Mouse (Mus musculus) macrophage (primary cell): ENCODE data around the gene Mdp1. TPM values are rescaled to one million over a fixed set of nuclear protein-coding genes. Genes with fewer than 3 reads are reported as not detected.

ENCODE experiments used
- H3K27ac ChIP-seq: fragments of 350-480 bp; formaldehyde crosslinking; 2 replicates; pipeline ENCODE4 v1.9.0; 2021
- H3K36me3 ChIP-seq: fragments of 350-480 bp; formaldehyde crosslinking; 2 replicates; pipeline ENCODE4 v1.9.0; 2021; ENCODE audit errors: inconsistent target
- H3K4me3 ChIP-seq: fragments of 350-480 bp; formaldehyde crosslinking; 2 replicates; pipeline ENCODE4 v1.9.0; 2021; ENCODE audit errors: inconsistent target
- H3K79me2 ChIP-seq: fragments of 350-480 bp; formaldehyde crosslinking; 2 replicates; pipeline ENCODE4 v1.9.0; 2021; ENCODE audit errors: inconsistent target
- WGBS: methylation state at CpG from one replicate; pipeline ENCODE4 v1.1.7; 2026; ENCODE audit warnings: inconsistent platforms; ENCODE audit not compliant: missing documents; 5-methylcytosine and 5-hydroxymethylcytosine counted together
- polyA plus RNA-seq: library from polyadenylated mRNA; stranded (reverse); fragments of 250-400 nt; gene quantifications from 3 replicates; pipeline ENCODE4 v1.2.4, GENCODE M21; 2018; ENCODE audit warnings: inconsistent platforms

The Mdp1 gene
- polyA plus RNA-seq, 1 experiment from 2014 or later, result 26.3 TPM

- Histone ChIP-seq H3K4me3 (no peak overlapping the region), H3K27ac (no peak overlapping the region), H3K79me2 (no peaks in the 10 kb centered on the region), H3K36me3 (peaks cover 61% of the 10 kb centered on the region; the same call in 1 of the 2 replicates)
- WGBS, result 96% methylated on average over 27 of the region's 27 CpGs
These were observed 32.1 kb downstream of the Mdp1 start for GRCm38 (mm10) chr14:55628077-55628827.

GRCm38 (mm10) chr14:55618486-55619195, 41.7 kb downstream of the Mdp1 start:
- WGBS, result 15% methylated on average over 21 of the region's 22 CpGs
- Histone ChIP-seq H3K27ac (no peak overlapping the region), H3K79me2 (no peaks in the 10 kb centered on the region), H3K4me3 (no peak overlapping the region), H3K36me3 (no peaks in the 10 kb centered on the region)

- Histone ChIP-seq H3K36me3 (no peaks in the 10 kb centered on the region), H3K79me2 (no peaks in the 10 kb centered on the region), H3K27ac (no peak within 1 kb of the TSS), H3K4me3 (no peak within 1 kb of the TSS)
- WGBS, result 48% methylated on average over 14 of the region's 21 CpGs
These were observed 42.5 kb downstream of the Mdp1 start, which contains the start of gene Rec8 for GRCm38 (mm10) chr14:55617822-55618221. Gene Rec8, plus strand, starts transcription at chr14:55618037.

- WGBS, result 93% methylated on average over 2 of the region's 2 CpGs
- H3K4me3 ChIP-seq, result no peak overlapping the region
- no peak overlapping the region for H3K27ac ChIP-seq
- no peaks in the 10 kb centered on the region for H3K79me2 ChIP-seq
- H3K36me3 ChIP-seq, result no peaks in the 10 kb centered on the region
These were observed 43.5 kb downstream of the Mdp1 start for GRCm38 (mm10) chr14:55616844-55617243.

- 86% methylated on average over 2 of the region's 2 CpGs for WGBS
These were observed 44.4 kb downstream of the Mdp1 start for GRCm38 (mm10) chr14:55615876-55616275.

GRCm38 (mm10) chr14:55614565-55615178, 45.6 kb downstream of the Mdp1 start:
- Histone ChIP-seq H3K4me3 (no peak overlapping the region), H3K36me3 (peaks cover 2% of the 10 kb centered on the region; the same call in 1 of the 2 replicates), H3K27ac (no peak overlapping the region), H3K79me2 (no peaks in the 10 kb centered on the region)
- 93% methylated on average over 7 of the region's 7 CpGs for whole genome bisulfite sequencing

More at GRCm38 (mm10) chr14:55615876-55616275, 44.4 kb downstream of the Mdp1 start:
- no peaks in the 10 kb centered on the region for H3K79me2 ChIP-seq
- no peak overlapping the region for H3K27ac ChIP-seq
- H3K36me3 ChIP-seq, result no peaks in the 10 kb centered on the region
- no peak overlapping the region for H3K4me3 ChIP-seq

GRCm38 (mm10) chr14:55613346-55613745, 47.0 kb downstream of the Mdp1 start:
- no peak overlapping the region for H3K4me3 ChIP-seq
- WGBS, result 79% methylated on average over 6 of the region's 6 CpGs
- no peak overlapping the region for H3K27ac ChIP-seq
- H3K79me2 ChIP-seq, result no peaks in the 10 kb centered on the region
- H3K36me3 ChIP-seq, result peaks cover 15% of the 10 kb centered on the region

GRCm38 (mm10) chr14:55608339-55608738, 52.0 kb downstream of the Mdp1 start:
- Histone ChIP-seq H3K4me3 (no peak overlapping the region), H3K79me2 (peaks cover 39% of the 10 kb centered on the region), H3K27ac (no peak overlapping the region), H3K36me3 (peaks cover 40% of the 10 kb centered on the region)
- WGBS, result 85% methylated on average over 6 of the region's 6 CpGs

Other genes starting within 250 kb of the Mdp1 start
- gene Dhrs4, start 181.8 kb downstream of the Mdp1 start, polyA plus RNA-seq, result 25.0 to 28.5 TPM (median 26.3 TPM) in 3 replicates
- gene Carmil3, start 169.9 kb downstream of the Mdp1 start, polyA plus RNA-seq, result 0.04 to 0.05 TPM in 2 of 3 replicates, not detected in the other
- not detected in 3 replicates for gene Cpne6, start 150.1 kb downstream of the Mdp1 start, polyA plus RNA-seq
- not detected in 3 replicates for gene Nrl, start 135.5 kb downstream of the Mdp1 start, polyA plus RNA-seq
- gene Pck2, start 120.2 kb downstream of the Mdp1 start, polyA plus RNA-seq, result 5.9 to 15.5 TPM (median 7.9 TPM) in 3 replicates
- gene Dcaf11, start 100.5 kb downstream of the Mdp1 start, polyA plus RNA-seq, result 44.4 to 59.1 TPM (median 44.6 TPM) in 3 replicates
- gene A730061H03Rik, start 100.1 kb downstream of the Mdp1 start, polyA plus RNA-seq, result 0.86 TPM in 1 of 3 replicates, not detected in the others
- gene Fitm1, start 84.9 kb downstream of the Mdp1 start, polyA plus RNA-seq, result not detected in 3 replicates
- 213 to 335 TPM (median 292 TPM) in 3 replicates for gene Psme1, start 82.4 kb downstream of the Mdp1 start, polyA plus RNA-seq
- 11.9 to 22.1 TPM (median 17.9 TPM) in 3 replicates for gene Emc9, start 75.2 kb downstream of the Mdp1 start, polyA plus RNA-seq
- 172 to 350 TPM (median 300 TPM) in 3 replicates for gene Psme2, start 69.4 kb downstream of the Mdp1 start, polyA plus RNA-seq
- gene Rnf31, start 68.8 kb downstream of the Mdp1 start, polyA plus RNA-seq, result 16.3 to 31.6 TPM (median 19.7 TPM) in 3 replicates
- 57.2 to 69.1 TPM (median 61.1 TPM) in 3 replicates for gene Irf9, start 56.9 kb downstream of the Mdp1 start, polyA plus RNA-seq
- gene Rec8, start 42.5 kb downstream of the Mdp1 start, polyA plus RNA-seq, result not detected in 3 replicates
- 18.4 to 47.7 TPM (median 21.3 TPM) in 3 replicates for gene Ipo4, start 24.6 kb downstream of the Mdp1 start, polyA plus RNA-seq
- 0.29 to 1.2 TPM (median 1.1 TPM) in 3 replicates for gene Gm49378, start 22.6 kb downstream of the Mdp1 start, polyA plus RNA-seq
- 35.2 to 63.2 TPM (median 58.1 TPM) in 3 replicates for gene Tm9sf1, start 16.7 kb downstream of the Mdp1 start, polyA plus RNA-seq
- 0.34 TPM in 1 of 3 replicates, not detected in the others for gene Tssk4, start 10.3 kb downstream of the Mdp1 start, polyA plus RNA-seq
- 27.4 to 36.4 TPM (median 34.4 TPM) in 3 replicates for gene Gmpr2, start 11.4 kb upstream of the Mdp1 start, polyA plus RNA-seq
- 136 to 262 TPM (median 187 TPM) in 3 replicates for gene Nedd8, start 11.6 kb upstream of the Mdp1 start, polyA plus RNA-seq
- gene Tinf2, start 21.3 kb upstream of the Mdp1 start, polyA plus RNA-seq, result 9.0 to 10.5 TPM (median 10.4 TPM) in 3 replicates
- gene Tgm1, start 53.4 kb upstream of the Mdp1 start, polyA plus RNA-seq, result 1.2 to 4.3 TPM (median 3.6 TPM) in 3 replicates
- 7.5 to 16.7 TPM (median 12.4 TPM) in 3 replicates for gene Rabggta, start 61.8 kb upstream of the Mdp1 start, polyA plus RNA-seq
- gene Dhrs1, start 85.2 kb upstream of the Mdp1 start, polyA plus RNA-seq, result 63.5 to 108 TPM (median 106 TPM) in 3 replicates
- gene Nop9, start 85.2 kb upstream of the Mdp1 start, polyA plus RNA-seq, result 9.3 to 22.6 TPM (median 12.9 TPM) in 3 replicates
- gene Cideb, start 98.0 kb upstream of the Mdp1 start, polyA plus RNA-seq, result 0.22 to 0.72 TPM (median 0.41 TPM) in 3 replicates
- 0.10 TPM in 1 of 3 replicates, not detected in the others for gene Ltb4r2, start 100.9 kb upstream of the Mdp1 start, polyA plus RNA-seq
- 0.25 to 0.33 TPM (median 0.32 TPM) in 3 replicates for gene Ltb4r1, start 105.5 kb upstream of the Mdp1 start, polyA plus RNA-seq
- gene Adcy4, start 123.6 kb upstream of the Mdp1 start, polyA plus RNA-seq, result 0.04 to 0.07 TPM in 2 of 3 replicates, not detected in the other
- gene Ripk3, start 128.4 kb upstream of the Mdp1 start, polyA plus RNA-seq, result 11.7 to 24.6 TPM (median 17.7 TPM) in 3 replicates
- not detected in 3 replicates for gene Nfatc4, start 162.6 kb upstream of the Mdp1 start, polyA plus RNA-seq
- gene Nynrin, start 193.5 kb upstream of the Mdp1 start, polyA plus RNA-seq, result 0.69 to 1.1 TPM (median 0.70 TPM) in 3 replicates
- not detected in 3 replicates for gene Cbln3, start 223.9 kb upstream of the Mdp1 start, polyA plus RNA-seq
- gene Khnyn, start 224.4 kb upstream of the Mdp1 start, polyA plus RNA-seq, result 7.7 to 19.3 TPM (median 13.1 TPM) in 3 replicates
- 1.5 to 3.1 TPM (median 2.0 TPM) in 3 replicates for gene Sdr39u1, start 239.8 kb upstream of the Mdp1 start, polyA plus RNA-seq